ENCODE assay signal across 8 mouse cellular contexts in genomic region chr7:79465461-79466044, GRCm38 (mm10). TPM values are rescaled to one million over a fixed set of nuclear protein-coding genes. Genes with fewer than 3 reads are reported as not detected.
A peak's percentile ranks its signal among the peaks of the same experiment; 100 is the strongest.
DNase-seq lines count a peak whose midpoint lies in the region; ATAC-seq and TF ChIP-seq lines count a peak whose summit lies in the region.

No protein-coding gene starts in this region.

- H3K9me3 ChIP-seq in G1E (replicated peaks) = no peaks in the 10 kb centered on the region
- H3K9me3 ChIP-seq in hindbrain, embryonic 12.5 days (replicated peaks) = no peaks in the 10 kb centered on the region
- no peaks in the 10 kb centered on the region for H3K9me3 ChIP-seq in liver, embryonic 16.5 days (replicated peaks; ENCODE audit: control insufficient read depth, low read length)

- DNase-seq in layer of hippocampus, adult 11-12 months (ENCODE audit: low spot score) = peak; percentile 58
- DNase-seq in layer of hippocampus, postnatal 36 days = no peak
- DNase-seq in G1E (ENCODE audit: low spot score) = no peak
- DNase-seq in right cerebral cortex, adult 2 months (ENCODE audit: low spot score in 2 of 2) = peak; percentile 35 to 57
- no peak for DNase-seq in left cerebral cortex, postnatal 10 days (ENCODE audit: extremely low spot score in 1 of 2, low spot score in 2 of 2)

- H3K9ac ChIP-seq in hindbrain, embryonic 12.5 days = peak overlapping the region; percentile 72
- peak overlapping the region; percentile 82 for H3K9ac ChIP-seq in liver, embryonic 16.5 days (ENCODE audit: low read depth, low read length)

- no peaks in the 10 kb centered on the region for H3K27me3 ChIP-seq in G1E (ENCODE audit: insufficient read depth, low read length)
- peaks cover 16% of the 10 kb centered on the region for H3K27me3 ChIP-seq in hindbrain, embryonic 12.5 days
- peaks cover 4% of the 10 kb centered on the region; the same call in 1 of the 2 replicates for H3K27me3 ChIP-seq in liver, embryonic 16.5 days (ENCODE audit: control insufficient read depth, insufficient read depth, low read depth, low read length)

- TF ChIP-seq CTCF in G1E (IDR thresholded peaks at IDR 0.05; ENCODE audit: low read depth, low read length) = no peak

- peaks cover 43% of the 10 kb centered on the region for H3K36me3 ChIP-seq in G1E (replicated peaks)
- H3K36me3 ChIP-seq in hindbrain, embryonic 12.5 days = peaks cover 23% of the 10 kb centered on the region
- H3K36me3 ChIP-seq in liver, embryonic 16.5 days (ENCODE audit: control insufficient read depth, insufficient read depth) = peaks cover 11% of the 10 kb centered on the region

- peak overlapping the region; percentile 90 for H3K4me2 ChIP-seq in hindbrain, embryonic 12.5 days (replicated peaks)
- H3K4me2 ChIP-seq in liver, embryonic 16.5 days (ENCODE audit: low read depth, low read length) = peak overlapping the region; percentile 93

- under 1% methylated on average over 29 of the region's 47 CpGs for WGBS in hindbrain, embryonic 12.5 days
- WGBS in liver, embryonic 16.5 days (ENCODE audit: insufficient replicate concordance) = under 1% methylated on average over 43 of the region's 47 CpGs

- ATAC-seq in G1E (ENCODE audit: extremely low read depth, insufficient number of reproducible peaks, low FRiP score, poor library complexity, severe bottlenecking) = no peak
- peak; percentile 10; the same call in 1 of the 2 replicates for ATAC-seq in common myeloid progenitor, adult 5-6 weeks (replicated peaks; ENCODE audit: low read depth, poor library complexity, severe bottlenecking)
- ATAC-seq in hindbrain, embryonic 12.5 days (ENCODE audit: low FRiP score) = peak; percentile 56
- peak; percentile 19 for ATAC-seq in liver, embryonic 16.5 days (ENCODE audit: low read depth)

- intact Hi-C loops in left cerebral cortex, postnatal 10 days (cut with DNase I) = loop anchor here (5.0 to 10.0 kb wide), 2 partner anchors 73 to 221 kb away; partner anchors contain the start of gene Fanci

- H3K27ac ChIP-seq in hindbrain, embryonic 12.5 days = peak overlapping the region; percentile 80
- peak overlapping the region; percentile 83 for H3K27ac ChIP-seq in liver, embryonic 16.5 days (ENCODE audit: low read length)

- peaks cover 76% of the 10 kb centered on the region for H3K4me1 ChIP-seq in G1E (ENCODE audit: insufficient read depth, low read depth, low read length)
- H3K4me1 ChIP-seq in hindbrain, embryonic 12.5 days = peaks cover 32% of the 10 kb centered on the region
- peaks cover 25% of the 10 kb centered on the region for H3K4me1 ChIP-seq in liver, embryonic 16.5 days (ENCODE audit: control insufficient read depth, low read depth, low read length)

- H3K4me3 ChIP-seq in G1E (ENCODE audit: low read depth, low read length) = peak overlapping the region; percentile 85
- peak overlapping the region; percentile 64 for H3K4me3 ChIP-seq in hindbrain, embryonic 12.5 days
- peak overlapping the region; percentile 86 for H3K4me3 ChIP-seq in liver, embryonic 16.5 days (ENCODE audit: low read depth, low read length)

RNA-seq across cellular contexts. Expression of gene Polg, which starts 0.6 kb away (rescaled TPM):
- 10 to 100 TPM; 87.0 to 90.7 TPM for total RNA-seq in layer of hippocampus, postnatal 36 days (2021)
- 40.6 and 42.5 TPM in 2 replicates for total RNA-seq in G1E (2014; fragmentation: Nextera tagmentation)
- total RNA-seq in G1E (2017) = 140 and 152 TPM in 2 replicates
- 87.4 and 92.9 TPM in 2 replicates for polyA plus RNA-seq in G1E (2012)
- 38.4 and 48.4 TPM in 2 replicates for total RNA-seq in common myeloid progenitor, adult 5-6 weeks (2017)
- 40.1 and 42.0 TPM in 2 replicates for polyA plus RNA-seq in hindbrain, embryonic 12.5 days (2016; fragmentation: Nextera tagmentation; extraction: Ambion mirVana)
- 14.9 and 16.2 TPM in 2 replicates for polyA plus RNA-seq in liver, embryonic 16.5 days (2015; fragmentation: Nextera tagmentation; extraction: Ambion mirVana)
- 10 to 100 TPM; 85.9 to 88.7 TPM for total RNA-seq in left cerebral cortex, postnatal 10 days (2021)

Comparison
In these comparisons a context has a peak if more than half of its experiments do, and no peak if none do; other contexts are left out.
1. DNase-seq: peak in layer of hippocampus, adult 11-12 months (single experiment) and right cerebral cortex, adult 2 months (2 of 2); none in layer of hippocampus, postnatal 36 days (0 of 2), G1E (single experiment) and left cerebral cortex, postnatal 10 days (0 of 2).
2. Peak in every context shown above with its lines, with median percentiles within 50 percentile points of each other: H3K4me3 ChIP-seq.